Mouse (Mus musculus): Measurements from ENCODE around the gene Fam189a2.

Fam189a2 gene

DNA sequence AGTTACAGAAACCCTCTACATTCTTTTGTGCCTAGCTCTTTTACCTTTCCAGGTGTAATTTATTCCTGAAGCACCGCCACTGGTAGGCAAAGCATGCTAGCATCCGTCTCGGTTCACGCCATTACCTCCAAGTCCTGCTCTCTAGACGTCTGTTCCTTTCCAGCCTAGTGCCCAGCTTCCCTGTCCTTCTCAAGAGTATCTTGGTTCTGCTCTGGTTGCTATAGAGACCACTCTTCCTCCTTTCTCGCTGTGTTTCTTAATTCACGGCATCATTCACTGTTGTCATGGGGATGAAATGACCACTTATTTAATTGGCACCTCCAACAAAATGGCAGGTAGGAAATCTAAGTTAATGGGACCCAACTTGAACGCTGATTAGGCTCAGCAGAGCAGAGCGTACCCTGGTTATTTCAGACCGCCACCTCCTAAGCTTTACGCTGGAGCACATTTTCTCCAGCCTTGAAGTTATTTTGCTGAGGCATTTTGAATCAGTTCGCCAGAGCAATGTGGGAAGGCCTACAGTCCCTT is 89.3 kb downstream of the Fam189a2 start:
- DNase-seq (ENCODE audit: low spot score in 2 of 2): no peak

- DNase-seq (ENCODE audit: low spot score in 2 of 2): no peak
These were observed 100.0 kb downstream of the Fam189a2 start for GRCm38 (mm10) chr19:23930826-23931225.

- DNase-seq (ENCODE audit: low spot score in 2 of 2): no peak
These were observed 105.3 kb downstream of the Fam189a2 start for GRCm38 (mm10) chr19:23925541-23925940.

DNA sequence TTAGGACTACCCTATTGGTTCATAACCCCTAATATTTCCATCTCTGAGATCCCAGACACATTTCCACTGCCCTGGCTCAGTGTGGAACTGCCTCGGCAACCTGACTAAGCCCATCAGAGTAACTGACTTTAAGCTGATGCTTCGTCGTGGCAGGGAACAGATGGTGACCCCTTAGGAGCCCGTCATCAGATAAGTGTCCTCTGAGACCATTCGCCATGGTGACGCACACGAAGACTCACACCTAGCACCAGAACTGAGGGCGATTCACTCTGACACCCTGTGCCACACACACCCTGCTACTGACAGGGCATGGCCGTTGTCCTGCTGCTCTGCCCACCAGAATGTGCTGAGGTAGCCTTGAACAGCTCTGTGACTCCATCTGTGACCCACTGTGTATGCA is 106.0 kb downstream of the Fam189a2 start:
- DNase-seq (ENCODE audit: low spot score in 2 of 2): no peak

- no peak for DNase-seq (ENCODE audit: low spot score in 2 of 2)
These were observed 106.8 kb downstream of the Fam189a2 start for GRCm38 (mm10) chr19:23924057-23924456.

Data from frontal cortex, postnatal 25 days (tissue).